Mouse (Mus musculus) lung, embryonic 14.5 days (tissue): Measurements from ENCODE around the gene Tspan10. TPM values are rescaled to one million over a fixed set of nuclear protein-coding genes. Genes with fewer than 3 reads are reported as not detected.

ENCODE experiments used
- ATAC-seq: fragments of 200-750 bp; cut with Nextera tagmentation; 2 replicates; pipeline ENCODE4 v1.8.0; 2017; ENCODE audit warnings: mild to moderate bottlenecking, moderate TSS enrichment, moderate library complexity; ENCODE audit not compliant: insufficient read depth
- DNase-seq: peaks from one replicate; pipeline ENCODE4 v3.0.0-alpha.2; 2015
- H3K27ac ChIP-seq: fragments of 300-500 bp; sonication (generic); 2 replicates; pipeline ENCODE4 v1.5.1; 2014; ENCODE audit warnings: low read depth, mild to moderate bottlenecking, moderate library complexity
- H3K27me3 ChIP-seq: fragments of 300-500 bp; sonication (generic); 2 replicates; pipeline ENCODE4 v1.6.1; 2014; ENCODE audit warnings: low read length, control low read depth; ENCODE audit not compliant: insufficient read depth
- H3K36me3 ChIP-seq: fragments of 300-500 bp; sonication (generic); 2 replicates; pipeline ENCODE4 v1.6.1; 2014; ENCODE audit warnings: control low read depth; ENCODE audit not compliant: insufficient read depth
- H3K4me1 ChIP-seq: fragments of 300-500 bp; sonication (generic); 2 replicates; pipeline ENCODE4 v1.6.1; 2014; ENCODE audit warnings: antibody characterized with exemption, control low read depth; ENCODE audit not compliant: insufficient read depth
- H3K4me2 ChIP-seq: fragments of 300-500 bp; sonication (generic); 2 replicates; pipeline ENCODE4 v1.6.1; 2014; ENCODE audit warnings: mild to moderate bottlenecking
- H3K4me3 ChIP-seq: fragments of 300-500 bp; sonication (generic); 2 replicates; pipeline ENCODE4 v1.5.1; 2014; ENCODE audit warnings: low read depth, low read length
- H3K9ac ChIP-seq: fragments of 300-500 bp; sonication (generic); 2 replicates; pipeline ENCODE4 v1.6.1; 2014
- H3K9me3 ChIP-seq: fragments of 300-500 bp; sonication (generic); 2 replicates; pipeline ENCODE4 v1.6.1; 2016; ENCODE audit warnings: low read depth, low read length, control low read depth
- CTCF ChIP-seq: IDR thresholded peaks from 2 replicates; pipeline ENCODE4 v1.5.1; 2016; ENCODE audit warnings: antibody characterized with exemption, low read depth
- WGBS: fragments of 180-500 bp; shearing (Covaris S2); extraction: QIAGEN DNeasy Blood & Tissue Kit; methylation state at CpG from one replicate; pipeline ENCODE4 v1.1.7; 2014; 5-methylcytosine and 5-hydroxymethylcytosine counted together
- polyA plus RNA-seq: library from polyadenylated mRNA; unstranded; fragments of >200 nt; fragmentation: Nextera tagmentation; extraction: Ambion mirVana; gene quantifications from 2 replicates; pipeline ENCODE4 v1.2.1, GENCODE M21; 2014

The Tspan10 gene
- polyA plus RNA-seq, 1 experiment from 2014 or later: not detected

- Histone ChIP-seq H3K4me2 (peak overlapping the region; percentile 84), H3K27ac (peak overlapping the region; percentile 79), H3K4me3 (peak overlapping the region; percentile 99), H3K9ac (peak overlapping the region; percentile 94), H3K9me3 (no peaks in the 10 kb centered on the region), H3K36me3 (peaks cover 25% of the 10 kb centered on the region), H3K27me3 (no peaks in the 10 kb centered on the region), H3K4me1 (0 out of 2 replicates have a peak, but pooled peaks cover 4% of the 10 kb centered on the region)
- ATAC-seq: no peak
- no peak for DNase-seq
- 25% methylated on average over 12 of the region's 12 CpGs for WGBS
- no peak for TF ChIP-seq CTCF
Observed at GRCm38 (mm10) chr11:120437857-120438385, 4.5 kb upstream of the Tspan10 start.

- Histone ChIP-seq H3K36me3 (no peaks in the 10 kb centered on the region), H3K27me3 (no peaks in the 10 kb centered on the region), H3K4me3 (no peak overlapping the region), H3K4me2 (no peak overlapping the region), H3K27ac (no peak overlapping the region), H3K9me3 (no peaks in the 10 kb centered on the region), H3K4me1 (no peaks in the 10 kb centered on the region), H3K9ac (no peak overlapping the region)
- WGBS: 86% methylated on average over 3 of the region's 3 CpGs
- no peak for TF ChIP-seq CTCF
- ATAC-seq: no peak
- DNase-seq: no peak
Observed at GRCm38 (mm10) chr11:120442765-120443280, 379 bp downstream of the Tspan10 start.

GRCm38 (mm10) chr11:120444106-120444505 is 1.7 kb downstream of the Tspan10 start:
- DNase-seq (no peak), ATAC-seq (no peak)
- no peak overlapping the region for H3K4me2 ChIP-seq
- no peak for TF ChIP-seq CTCF
- H3K9me3 ChIP-seq: no peaks in the 10 kb centered on the region
- H3K4me3 ChIP-seq: no peak overlapping the region
- H3K36me3 ChIP-seq: no peaks in the 10 kb centered on the region
- no peak overlapping the region for H3K27ac ChIP-seq
- no peaks in the 10 kb centered on the region for H3K4me1 ChIP-seq
- H3K9ac ChIP-seq: no peak overlapping the region
- 63% methylated on average over 6 of the region's 6 CpGs for WGBS
- no peaks in the 10 kb centered on the region for H3K27me3 ChIP-seq

GRCm38 (mm10) chr11:120445475-120445874 is 3.0 kb downstream of the Tspan10 start:
- H3K4me2 ChIP-seq: no peak overlapping the region

GRCm38 (mm10) chr11:120447179-120447578 is 4.7 kb downstream of the Tspan10 start:
- no peak for ATAC-seq
- Histone ChIP-seq H3K4me2 (no peak overlapping the region), H3K36me3 (no peaks in the 10 kb centered on the region), H3K4me1 (no peaks in the 10 kb centered on the region), H3K9ac (no peak overlapping the region), H3K27me3 (no peaks in the 10 kb centered on the region), H3K4me3 (no peak overlapping the region), H3K9me3 (no peaks in the 10 kb centered on the region), H3K27ac (no peak overlapping the region)
- 64% methylated on average over 7 of the region's 7 CpGs for WGBS
- DNase-seq: no peak
- no peak for TF ChIP-seq CTCF

More at GRCm38 (mm10) chr11:120445475-120445874, 3.0 kb downstream of the Tspan10 start:
- no peak for TF ChIP-seq CTCF
- no peak overlapping the region for H3K27ac ChIP-seq
- no peak overlapping the region for H3K9ac ChIP-seq
- ATAC-seq (no peak), DNase-seq (no peak)
- H3K36me3 ChIP-seq: no peaks in the 10 kb centered on the region
- WGBS: 22% methylated on average over 3 of the region's 3 CpGs
- no peaks in the 10 kb centered on the region for H3K27me3 ChIP-seq
- no peaks in the 10 kb centered on the region for H3K9me3 ChIP-seq
- no peak overlapping the region for H3K4me3 ChIP-seq
- no peaks in the 10 kb centered on the region for H3K4me1 ChIP-seq

- 56% methylated on average over 3 of the region's 3 CpGs for WGBS
- no peak for TF ChIP-seq CTCF
- Histone ChIP-seq H3K4me3 (no peak overlapping the region), H3K27me3 (no peaks in the 10 kb centered on the region), H3K4me1 (0 out of 2 replicates have a peak, but pooled peaks cover 3% of the 10 kb centered on the region), H3K4me2 (no peak overlapping the region), H3K36me3 (no peaks in the 10 kb centered on the region), H3K27ac (no peak overlapping the region), H3K9ac (no peak overlapping the region), H3K9me3 (no peaks in the 10 kb centered on the region)
- no peak for ATAC-seq
- no peak for DNase-seq
Observed at GRCm38 (mm10) chr11:120452246-120452645, 9.8 kb downstream of the Tspan10 start.

GRCm38 (mm10) chr11:120453306-120453705 is 10.9 kb downstream of the Tspan10 start, which contains the start of gene Pde6g:
Pde6g (minus strand) TSS chr11:120453500.
- Histone ChIP-seq H3K36me3 (no peaks in the 10 kb centered on the region), H3K27me3 (no peaks in the 10 kb centered on the region), H3K4me3 (no peak within 1 kb of the TSS), H3K9ac (no peak within 1 kb of the TSS), H3K4me2 (no peak within 1 kb of the TSS), H3K27ac (no peak within 1 kb of the TSS), H3K9me3 (no peaks in the 10 kb centered on the region), H3K4me1 (0 out of 2 replicates have a peak, but pooled peaks cover 3% of the 10 kb centered on the region)
- WGBS: 79% methylated on average over 4 of the region's 4 CpGs
- no peak for TF ChIP-seq CTCF
- DNase-seq: no peak
- ATAC-seq: no peak
